Mouse (Mus musculus) heart, postnatal 36 days (tissue): ENCODE data around the gene Map3k14. TPM values are rescaled to one million over a fixed set of nuclear protein-coding genes. Genes with fewer than 3 reads are reported as not detected.

ENCODE experiments used
- DNase-seq, 2 experiments: peaks; one replicate each; pipeline ENCODE4 v3.0.0; 2021 to 2022
- intact Hi-C: fragments of 180-260 bp; cut with DNase I; formaldehyde crosslinking; loops from one replicate; pipeline ENCODE4 v1.15.1; 2025
- total RNA-seq, 2 experiments: library from RNA; stranded (reverse); gene quantifications; 2 replicates each; pipeline ENCODE4 v1.2.3; 2021

The Map3k14 gene
- total RNA-seq, 2 experiments from 2014 or later, result 3.3 to 3.8 TPM

DNA sequence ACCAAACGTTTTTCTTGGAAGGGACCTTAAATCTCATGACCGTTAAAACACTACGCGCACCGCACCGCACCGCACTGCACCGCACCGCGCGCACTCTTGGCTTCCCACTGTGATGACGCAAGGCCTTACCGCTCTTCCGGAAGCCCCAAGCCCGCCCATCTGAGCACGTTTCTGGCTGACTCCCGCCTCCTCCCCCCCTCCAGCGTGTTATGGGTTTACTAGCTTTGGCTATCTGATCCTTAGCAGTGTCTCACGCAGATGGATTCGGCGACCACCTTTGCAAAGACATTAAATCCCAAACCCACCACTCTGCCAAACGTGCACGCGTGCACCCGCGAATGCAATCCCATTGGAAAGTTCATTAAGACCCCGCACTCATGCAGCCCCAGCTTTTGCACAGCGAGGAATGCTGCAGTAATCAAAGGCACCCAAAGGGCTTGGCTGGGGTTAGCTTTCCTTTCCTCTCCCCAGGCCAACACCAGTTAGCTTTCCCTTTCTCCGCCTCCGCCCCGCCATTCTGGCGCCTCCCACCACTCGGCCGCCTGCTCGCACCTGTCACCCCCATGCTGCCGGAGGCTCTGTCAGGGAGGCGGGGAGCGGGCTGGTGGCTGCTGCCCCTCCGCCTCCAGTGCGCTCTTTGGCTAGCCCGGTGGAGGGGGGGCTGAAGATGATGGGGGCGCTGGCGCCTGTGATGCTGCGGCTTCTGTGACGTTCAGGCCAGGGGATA lies 49.3 kb downstream of the Map3k14 start, which contains the start of gene Spata32:
TSS of gene Spata32 (minus strand) at position 643 of the 727 bp plus-strand sequence.
- peak; percentile 49 to 51 for DNase-seq
- intact Hi-C loops, result no loop called here

DNA sequence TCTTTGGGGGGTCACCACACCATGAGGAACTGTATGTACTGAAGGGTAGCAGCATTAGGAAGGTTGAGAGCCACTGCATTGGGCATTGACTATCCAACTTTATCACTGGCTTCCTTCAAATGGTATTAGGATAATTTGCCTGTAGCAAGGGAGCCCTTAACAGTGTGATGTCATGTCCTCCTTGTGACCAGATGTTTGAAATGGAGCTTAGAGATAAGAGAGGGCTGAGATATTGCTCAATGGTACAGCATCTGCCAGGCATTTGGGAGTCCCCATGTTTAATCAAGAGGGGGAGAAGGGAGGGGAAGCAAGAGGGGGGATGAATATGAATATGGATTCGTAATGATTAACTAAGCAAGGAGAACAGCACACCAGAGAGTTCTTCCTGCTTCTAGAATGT lies 51.9 kb downstream of the Map3k14 start:
- intact Hi-C loops, result no loop called here
- DNase-seq, result no peak

DNA sequence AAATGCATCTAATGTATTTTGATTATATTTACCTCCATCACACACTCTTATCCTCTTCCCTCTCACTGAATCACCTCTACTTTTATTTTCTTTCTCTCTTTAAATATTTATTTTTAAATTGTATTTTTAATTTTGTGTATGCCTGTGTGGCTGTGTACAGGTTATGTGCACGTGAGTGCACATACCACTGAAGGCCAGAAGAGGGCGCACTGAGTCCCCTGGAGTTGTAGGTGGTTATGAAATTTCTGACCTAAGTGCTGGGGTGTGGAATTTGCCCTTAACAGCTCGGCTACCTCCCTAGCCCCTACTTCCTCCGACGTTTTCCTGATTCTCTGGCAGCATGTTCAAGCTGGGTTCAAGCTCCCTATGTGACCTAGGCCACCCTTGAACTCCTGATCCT lies 53.6 kb downstream of the Map3k14 start:
- intact Hi-C loops, result no loop called here
- DNase-seq, result no peak

DNA sequence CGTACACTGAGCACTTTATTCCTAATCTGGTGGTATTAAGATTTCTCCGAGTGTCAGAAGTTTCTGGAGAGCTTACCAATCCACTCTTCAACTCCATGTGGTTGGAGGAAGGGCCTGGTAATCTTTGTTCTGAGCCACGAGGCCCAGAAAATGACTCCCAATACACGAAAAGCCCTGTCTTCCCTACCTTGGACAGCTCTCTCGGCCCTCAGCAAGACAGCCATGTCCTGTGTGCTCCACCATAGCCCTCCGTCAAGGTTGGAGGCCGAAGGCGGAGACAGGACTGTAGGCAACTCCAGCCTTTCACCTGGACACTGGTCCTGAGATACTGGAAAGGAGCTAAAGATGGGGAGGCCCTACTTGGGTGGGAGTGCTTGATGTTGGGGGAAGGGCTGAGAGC lies 57.0 kb downstream of the Map3k14 start:
- DNase-seq, result no peak
- intact Hi-C loops, result no loop called here

DNA sequence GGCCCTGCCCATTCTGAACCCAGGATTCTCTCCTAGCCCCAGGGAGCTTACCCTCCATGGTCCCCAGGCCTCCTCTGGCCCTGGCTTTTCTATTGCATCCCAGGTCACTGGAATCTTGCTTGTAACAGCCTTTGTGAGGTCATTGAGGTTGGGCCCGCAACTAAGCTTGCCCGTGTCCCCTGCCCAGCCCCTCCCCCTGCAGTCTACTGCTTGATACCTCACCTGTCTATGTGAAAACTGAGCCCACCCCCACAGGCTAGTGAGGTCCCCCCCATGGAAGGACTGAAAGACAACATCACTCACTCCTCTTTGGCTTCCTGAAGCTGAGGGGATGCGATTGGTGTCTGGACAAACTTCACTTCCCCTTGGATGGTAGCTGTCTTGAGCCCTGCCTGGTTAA lies 58.8 kb downstream of the Map3k14 start, which contains the start of gene 1700023F06Rik:
TSS of gene 1700023F06Rik (minus strand) at position 101 of the 400 bp plus-strand sequence.
- intact Hi-C loops, result no loop called here
- no peak for DNase-seq

DNA sequence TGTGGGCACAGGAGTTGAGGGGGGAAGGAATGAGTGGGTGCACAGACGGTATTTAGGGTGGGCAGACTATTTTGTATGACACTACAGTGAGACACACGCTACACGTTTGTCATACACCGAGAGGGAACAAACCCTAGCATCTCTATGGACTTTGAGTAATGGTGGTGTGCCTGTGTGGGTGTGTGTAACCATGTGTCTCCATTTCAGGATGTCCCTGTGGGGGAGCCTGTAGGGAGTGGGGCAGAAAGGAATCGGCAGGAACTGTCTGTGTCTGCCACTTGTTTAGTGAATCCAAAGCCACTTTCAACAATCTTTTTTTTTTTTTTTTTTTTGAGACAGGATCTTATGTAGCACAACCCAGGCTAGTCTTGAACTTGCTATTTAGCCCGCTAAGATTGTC lies 61.1 kb downstream of the Map3k14 start:
- DNase-seq, result no peak
- intact Hi-C loops, result no loop called here

DNA sequence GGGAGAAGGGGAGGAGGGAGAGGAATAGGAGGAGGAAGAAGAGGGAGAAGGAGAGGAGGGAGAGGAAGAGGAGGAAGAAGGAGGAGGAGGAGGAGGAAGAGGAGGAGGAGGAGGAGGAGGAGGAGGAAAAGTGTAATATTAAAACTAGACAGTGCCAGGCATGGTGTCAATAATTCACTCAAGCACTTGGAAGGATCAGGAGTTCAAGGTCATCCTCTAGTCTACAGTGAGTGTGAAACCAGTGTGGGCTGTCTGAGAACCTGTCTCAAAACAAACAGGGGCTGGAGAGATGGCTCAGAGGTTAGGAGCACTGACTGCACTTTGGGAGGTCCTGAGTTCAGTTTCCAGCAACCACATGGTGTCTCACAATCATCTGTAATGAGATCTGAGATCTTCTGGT lies 64.9 kb downstream of the Map3k14 start:
- intact Hi-C loops, result no loop called here
- DNase-seq, result no peak

DNA sequence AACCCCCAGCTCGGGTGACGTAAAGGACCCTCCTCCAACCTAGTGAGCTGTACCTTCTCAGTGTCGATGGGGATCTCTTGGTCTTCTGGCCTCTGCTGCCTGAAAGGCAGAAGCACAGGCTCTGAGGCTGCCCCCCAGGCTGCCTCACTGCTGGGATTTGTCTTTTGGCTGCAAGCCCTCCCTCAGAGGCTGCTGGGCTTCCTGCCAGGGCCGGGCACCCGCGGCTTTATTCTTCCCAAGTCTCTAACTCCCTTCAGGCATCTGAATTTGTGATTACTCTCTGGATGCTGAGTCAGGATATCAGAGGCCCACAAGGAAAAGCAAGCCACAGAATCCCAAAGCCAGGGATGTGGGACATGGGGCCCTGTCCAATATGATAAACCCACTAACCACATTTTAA lies 65.6 kb downstream of the Map3k14 start:
- DNase-seq, result peak in 1 of 2 experiments; percentile 28
- intact Hi-C loops, result no loop called here

DNA sequence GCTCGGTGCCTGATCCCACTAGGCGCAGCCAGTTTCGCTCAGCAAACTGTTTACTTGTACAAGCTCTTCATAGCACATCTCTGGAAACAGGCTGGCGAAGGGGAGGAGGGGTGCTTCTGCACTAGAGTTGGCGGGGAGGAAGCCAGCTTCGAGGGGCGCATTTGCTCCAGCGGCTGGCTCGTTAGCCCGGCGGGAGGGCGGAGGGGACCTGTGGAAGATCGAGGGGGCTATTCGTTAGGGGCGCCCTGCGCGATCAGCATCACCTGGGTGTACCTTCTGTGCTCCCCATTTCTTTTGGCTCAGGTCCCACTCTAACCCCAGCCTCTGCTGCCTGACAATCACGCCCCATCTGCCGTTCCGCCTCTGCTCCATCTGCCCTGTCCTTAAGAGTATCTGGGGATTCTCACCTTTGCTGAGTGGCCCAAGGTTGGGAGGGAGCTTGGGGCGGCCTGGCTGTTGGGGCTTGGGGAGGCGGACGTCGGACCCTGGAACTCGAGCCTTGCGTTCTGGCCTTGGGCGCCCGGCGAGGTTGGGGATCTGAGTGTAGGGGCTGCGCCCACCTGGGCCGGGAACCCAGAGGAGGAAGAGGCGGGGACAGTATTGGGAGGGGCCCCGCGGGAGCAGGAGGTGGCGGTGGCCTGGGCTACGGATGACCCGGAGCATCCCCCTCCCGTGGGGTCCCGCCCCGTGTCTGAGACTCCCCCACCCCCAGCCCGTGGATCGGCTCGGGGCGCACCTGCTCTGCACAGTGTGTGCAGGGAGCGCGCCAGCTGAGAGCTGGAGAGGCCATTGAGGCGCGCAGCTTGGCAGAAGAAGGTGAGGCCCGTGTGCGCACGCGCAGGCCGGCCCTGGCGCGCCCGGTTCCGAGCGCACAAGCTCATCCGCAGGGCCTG lies 68.1 kb downstream of the Map3k14 start:
- peak; percentile 47 for DNase-seq
- intact Hi-C loops, result no loop called here

DNA sequence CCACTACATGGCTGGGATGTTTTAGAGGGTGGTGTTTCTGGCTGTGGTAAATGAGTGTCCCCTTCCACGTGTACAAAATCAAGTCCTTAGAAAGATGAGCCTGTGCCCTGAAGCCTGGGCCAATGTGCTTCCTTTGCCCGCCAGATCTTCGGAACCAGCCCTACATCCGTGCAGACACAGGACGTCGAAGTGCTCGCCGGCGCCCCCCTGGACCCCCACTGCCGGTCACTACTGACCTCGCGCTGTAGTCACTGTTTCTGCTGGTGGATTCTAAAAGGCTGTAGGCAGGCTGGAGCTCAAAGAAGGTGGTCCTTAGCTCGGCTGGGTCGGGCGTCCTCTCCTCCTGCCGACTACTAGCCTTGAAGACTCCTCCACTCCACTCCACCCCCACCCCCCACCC lies 68.9 kb downstream of the Map3k14 start:
- no peak for DNase-seq
- intact Hi-C loops, result no loop called here

DNA sequence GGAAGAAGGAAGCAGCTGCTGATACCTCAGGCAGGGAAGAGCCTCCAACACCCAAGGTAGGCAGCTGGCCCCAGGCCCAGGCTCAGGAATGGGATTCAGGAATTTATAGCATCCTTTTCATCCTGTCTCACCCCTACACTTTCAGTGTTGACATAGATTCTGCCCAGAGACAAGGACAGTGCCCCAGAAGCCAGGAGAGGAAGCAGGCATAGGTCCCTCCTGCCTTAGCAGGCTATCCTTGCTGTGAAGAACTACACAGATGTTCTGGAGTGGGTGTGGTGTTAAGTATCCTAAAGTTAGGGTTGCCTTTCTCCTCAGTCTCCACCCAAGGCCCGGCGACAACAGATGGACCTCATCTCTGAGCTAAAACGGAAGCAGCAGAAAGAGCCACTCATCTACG lies 69.9 kb downstream of the Map3k14 start:
- DNase-seq, result no peak
- intact Hi-C loops, result no loop called here

DNA sequence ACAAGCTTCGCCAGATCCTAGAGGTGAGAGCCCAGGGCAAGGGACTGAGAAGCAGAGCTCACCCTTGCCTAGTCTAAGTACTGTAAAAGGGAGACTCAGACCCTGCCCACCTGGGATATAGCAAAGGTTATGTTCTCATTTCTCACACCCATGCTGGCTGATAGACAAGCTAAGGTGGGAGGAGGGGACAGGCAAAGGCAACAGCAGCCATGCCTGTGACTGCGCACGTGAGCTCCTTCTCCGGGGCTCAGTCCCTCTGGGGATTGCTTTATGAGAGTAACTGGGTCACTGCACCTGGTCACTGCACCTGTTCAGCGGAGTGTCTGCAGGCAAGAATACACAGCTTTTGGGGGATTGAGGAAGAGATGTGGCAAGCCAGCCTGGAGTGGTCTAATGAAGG lies 71.6 kb downstream of the Map3k14 start:
- DNase-seq, result no peak
- intact Hi-C loops, result no loop called here

DNA sequence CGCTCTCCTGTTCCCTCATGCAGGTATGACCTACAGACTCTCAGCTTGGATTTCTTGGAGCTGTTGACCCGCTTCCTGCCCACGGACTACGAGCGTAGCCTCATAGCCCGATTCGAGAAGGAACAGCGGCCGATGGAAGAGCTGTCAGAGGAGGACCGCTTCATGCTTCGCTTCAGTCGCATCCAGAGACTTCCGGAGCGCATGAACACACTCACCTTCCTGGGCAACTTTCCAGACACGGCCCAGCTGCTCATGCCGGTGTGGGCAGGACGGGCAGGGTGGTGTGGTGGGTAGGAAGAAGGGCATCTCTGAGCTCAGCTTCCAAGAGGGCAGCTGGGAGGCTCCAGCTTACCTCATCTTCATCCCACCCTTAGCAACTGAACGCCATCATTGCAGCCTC lies 72.0 kb downstream of the Map3k14 start:
- no peak for DNase-seq
- intact Hi-C loops, result no loop called here

DNA sequence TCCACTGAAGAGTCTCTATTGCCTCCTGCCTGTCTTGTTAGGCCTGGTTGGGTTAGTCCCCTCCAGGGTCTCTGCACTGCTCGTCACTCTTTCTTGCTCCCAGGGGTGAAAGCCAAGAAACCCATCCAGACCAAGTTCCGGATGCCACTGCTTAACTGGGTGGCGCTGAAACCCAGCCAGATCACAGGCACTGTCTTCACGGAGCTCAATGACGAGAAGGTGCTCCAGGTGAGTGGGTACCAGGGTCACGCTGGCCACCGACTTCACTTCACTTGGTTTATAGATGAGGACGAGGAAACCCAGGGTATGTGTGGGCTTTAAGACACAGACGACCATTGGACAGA lies 73.5 kb downstream of the Map3k14 start:
- intact Hi-C loops, result no loop called here
- no peak for DNase-seq

DNA sequence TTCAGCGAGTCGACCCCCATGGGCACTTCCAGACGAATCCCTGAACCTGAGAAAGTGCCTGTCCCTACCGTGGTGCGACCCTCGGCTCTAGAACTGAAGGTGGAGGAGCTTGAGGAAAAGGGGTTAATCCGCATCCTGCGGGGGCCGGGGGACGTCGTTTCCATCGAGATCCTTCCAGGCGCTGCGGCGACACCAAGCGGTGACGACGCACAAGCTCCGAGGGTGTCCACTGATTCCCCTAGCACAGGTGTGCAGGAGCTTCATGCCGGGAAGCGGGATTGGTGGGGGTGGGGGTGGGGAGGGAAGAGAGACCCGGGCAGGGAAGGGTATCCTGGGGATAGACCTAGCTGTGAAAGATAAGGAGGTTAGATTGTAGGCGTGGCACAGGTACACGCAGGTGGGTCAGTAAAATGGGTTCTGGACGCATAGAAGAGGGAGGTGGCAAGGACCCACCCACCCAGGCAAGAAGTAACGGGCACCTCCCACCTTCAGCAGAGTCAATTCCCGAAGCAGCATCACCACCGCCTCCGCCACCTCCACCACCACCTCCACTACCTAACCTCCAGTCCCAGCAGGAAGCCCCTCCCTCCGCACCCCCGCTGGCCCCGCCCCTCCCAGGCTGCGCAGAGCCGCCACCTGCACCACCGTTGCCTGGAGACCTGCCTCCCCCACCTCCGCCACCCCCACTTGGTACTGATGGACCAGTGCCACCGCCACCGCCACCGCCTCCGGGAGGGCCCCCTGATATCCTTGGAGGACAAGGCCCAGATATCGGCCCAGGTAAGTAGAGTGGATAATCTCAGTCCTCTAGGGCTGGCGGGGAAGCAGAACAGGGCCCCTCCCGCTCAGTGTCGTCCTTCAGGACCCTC lies 74.1 kb downstream of the Map3k14 start:
- no peak for DNase-seq
- intact Hi-C loops, result no loop called here

DNA sequence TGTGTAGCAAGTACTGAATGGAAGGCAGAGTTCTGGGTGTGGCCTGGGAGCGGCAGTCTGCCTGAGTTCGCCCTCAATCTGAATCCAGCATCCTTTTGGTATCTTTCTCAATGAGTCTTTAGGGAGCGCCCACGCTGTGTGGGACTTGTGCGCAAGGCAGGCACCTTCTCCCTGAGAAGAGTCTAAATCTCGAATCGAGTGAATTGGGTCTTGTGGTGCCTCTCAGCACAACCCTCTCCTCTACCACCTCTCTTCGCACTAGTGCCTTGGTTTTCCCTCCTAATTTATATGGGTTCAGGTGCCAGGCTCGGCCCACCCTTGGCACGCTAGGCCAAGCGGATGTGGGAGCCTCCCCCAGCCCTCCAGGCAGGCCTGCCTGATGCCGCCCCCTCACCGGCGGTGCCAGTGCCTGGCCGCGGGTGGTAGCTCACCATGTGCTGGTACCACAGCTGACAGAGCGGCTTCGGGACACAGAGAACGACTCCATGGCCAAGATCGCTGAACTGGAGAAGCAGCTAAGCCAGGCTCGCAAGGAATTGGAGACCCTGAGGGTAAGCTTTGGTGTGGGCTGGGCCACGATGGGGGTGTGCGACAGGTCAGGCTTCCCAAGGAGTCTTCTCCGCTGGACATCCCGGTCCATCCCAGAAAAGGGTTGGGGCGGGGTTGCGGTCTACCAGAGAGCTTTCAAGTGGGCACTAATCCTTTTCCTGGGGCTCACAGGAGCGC lies 74.9 kb downstream of the Map3k14 start:
- intact Hi-C loops, result no loop called here
- DNase-seq, result no peak

DNA sequence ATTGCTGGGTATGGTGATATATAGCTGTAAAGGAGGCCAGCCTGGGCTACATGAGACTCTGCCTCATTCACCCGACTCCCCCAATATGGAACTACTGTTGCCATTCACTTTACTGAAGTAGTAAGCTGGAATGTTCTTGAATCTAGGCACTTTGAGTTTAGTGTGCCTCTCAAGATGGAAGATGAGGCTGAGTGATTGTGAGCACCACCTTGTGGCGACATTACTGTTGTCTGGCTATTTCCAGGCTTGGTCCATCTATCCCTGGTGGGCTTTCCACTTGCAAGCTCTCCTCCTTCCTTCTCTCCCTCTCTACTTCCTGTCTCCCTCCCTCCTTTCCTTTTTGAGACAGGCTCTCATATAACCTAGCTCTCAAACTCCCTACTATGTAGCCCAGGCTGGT lies 82.4 kb downstream of the Map3k14 start:
- DNase-seq, result peak; percentile 46 to 70
- intact Hi-C loops, result loop anchor here (1.0 to 5.0 kb wide), 2 partner anchors 17 to 42 kb away; no protein-coding TSS in a partner anchor

DNA sequence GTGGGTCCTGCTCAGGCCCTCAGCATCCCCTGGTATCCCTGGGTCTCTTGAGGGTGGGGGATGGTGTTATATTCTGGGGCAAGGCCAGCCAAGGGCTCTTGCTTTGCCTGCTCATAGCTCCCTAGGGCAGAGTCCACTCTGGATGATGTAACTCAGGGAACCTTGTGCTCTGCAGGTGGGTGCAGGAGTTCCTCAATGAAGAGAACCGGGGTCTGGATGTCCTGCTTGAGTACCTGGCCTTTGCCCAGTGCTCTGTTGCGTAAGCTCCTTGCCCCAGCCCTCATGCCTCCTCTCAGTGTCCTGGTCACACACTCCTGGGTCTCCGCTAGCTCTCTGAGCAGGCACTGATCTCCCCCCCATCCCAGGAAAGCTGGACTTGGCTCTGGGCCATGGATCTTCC lies 85.4 kb downstream of the Map3k14 start:
- intact Hi-C loops, result no loop called here
- no peak for DNase-seq

DNA sequence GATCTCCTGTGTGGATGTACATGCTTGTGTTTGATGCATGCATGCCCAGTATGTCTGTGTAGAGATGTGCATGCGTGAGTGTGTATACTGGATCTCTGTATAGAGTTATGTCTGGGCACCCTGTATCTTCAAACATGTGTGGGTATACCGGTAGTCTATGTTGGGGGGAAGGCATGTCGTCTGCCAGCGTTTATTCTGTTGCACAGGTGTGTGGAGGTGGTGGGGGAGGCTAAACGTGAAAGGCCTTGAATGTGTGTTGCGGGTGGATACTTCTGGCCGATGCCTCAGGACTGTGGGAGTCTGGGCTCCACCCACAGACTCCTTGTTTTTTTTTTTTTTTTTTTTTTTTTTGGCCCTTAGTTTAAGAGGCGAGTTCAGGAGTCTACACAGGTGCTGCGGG lies 85.9 kb downstream of the Map3k14 start:
- no peak for DNase-seq
- intact Hi-C loops, result no loop called here

DNA sequence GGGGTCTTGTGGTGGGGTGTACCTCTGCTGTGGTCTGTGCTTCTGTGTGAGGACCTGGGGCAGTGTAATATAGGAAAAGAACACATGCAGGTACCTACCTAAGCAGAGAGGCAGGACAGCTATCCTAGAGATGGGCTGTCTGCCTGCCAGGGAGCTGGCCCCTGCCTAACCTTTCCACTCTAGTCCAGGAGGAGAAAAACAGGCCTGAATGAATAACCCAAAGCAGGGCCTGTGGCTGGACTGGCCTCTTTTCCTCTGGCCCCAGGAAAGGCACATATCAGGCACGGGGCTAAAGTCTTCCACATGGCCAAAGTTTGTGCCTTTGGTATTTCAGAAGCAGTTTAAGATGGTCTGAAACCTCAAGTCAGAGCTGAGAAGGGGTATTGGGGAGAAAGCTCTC lies 86.8 kb downstream of the Map3k14 start:
- intact Hi-C loops, result no loop called here
- no peak for DNase-seq
